Mouse (Mus musculus) left cerebral cortex, postnatal 36 days (tissue): ENCODE measurements around the gene Bbof1. TPM values are rescaled to one million over a fixed set of nuclear protein-coding genes. Genes with fewer than 3 reads are reported as not detected.
A peak's percentile ranks its signal among the peaks of the same experiment; 100 is the strongest.

Source experiments
- DNase-seq, 2 experiments: peaks; one replicate each; pipeline ENCODE4 v3.0.0; 2021 to 2022; ENCODE audit warnings: low spot score in 2 of 2, mixed read lengths in 1 of 2
- intact Hi-C: fragments of 180-260 bp; cut with DNase I; formaldehyde crosslinking; loops from one replicate; pipeline ENCODE4 v1.15.1; 2025
- total RNA-seq, 2 experiments: library from RNA; stranded (reverse); gene quantifications; 2 replicates each; pipeline ENCODE4 v1.2.3; 2021

The Bbof1 gene
- total RNA-seq, 2 experiments from 2014 or later = 4.6 to 9.0 TPM

DNA sequence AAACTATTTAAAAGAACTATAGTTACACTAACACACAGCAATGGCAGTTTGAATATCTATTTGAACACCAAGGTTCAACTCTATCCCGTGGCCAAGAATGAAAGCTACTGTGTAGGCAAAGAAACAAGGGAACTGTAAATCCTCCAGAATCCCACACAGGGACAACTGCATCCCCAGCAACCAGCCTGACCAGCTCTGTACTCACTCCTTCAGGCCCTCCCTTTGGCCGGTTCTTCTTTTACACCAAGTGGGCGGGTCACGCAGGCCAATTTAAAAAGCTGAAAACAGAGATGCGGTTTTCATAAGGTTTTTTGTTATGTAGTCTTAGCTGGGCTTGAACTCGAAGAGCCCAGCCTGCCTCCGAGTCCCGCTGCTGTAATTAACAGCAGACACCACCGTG is 9.7 kb upstream of the Bbof1 start:
- intact Hi-C loops = no loop called here
- no peak for DNase-seq

DNA sequence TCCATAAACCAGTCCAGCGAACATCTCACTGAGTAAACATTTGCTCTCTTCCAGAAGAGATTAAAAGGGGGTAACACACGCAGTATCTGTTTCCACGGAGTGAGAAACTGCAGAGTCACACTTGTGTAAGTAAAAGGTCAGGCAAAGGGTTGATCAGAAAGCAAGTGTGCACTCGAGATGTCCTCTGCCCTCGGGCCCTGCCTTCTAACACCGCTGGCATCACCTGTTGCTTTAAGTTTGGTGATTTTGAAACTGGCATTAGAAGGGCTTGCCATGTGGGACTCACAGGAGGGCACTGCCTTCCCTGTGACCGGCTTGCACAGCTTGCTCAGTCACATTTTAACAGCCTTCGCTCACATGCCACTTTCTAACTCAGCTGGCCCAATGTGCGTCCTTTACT is 9.2 kb upstream of the Bbof1 start:
- intact Hi-C loops = no loop called here
- no peak for DNase-seq

DNA sequence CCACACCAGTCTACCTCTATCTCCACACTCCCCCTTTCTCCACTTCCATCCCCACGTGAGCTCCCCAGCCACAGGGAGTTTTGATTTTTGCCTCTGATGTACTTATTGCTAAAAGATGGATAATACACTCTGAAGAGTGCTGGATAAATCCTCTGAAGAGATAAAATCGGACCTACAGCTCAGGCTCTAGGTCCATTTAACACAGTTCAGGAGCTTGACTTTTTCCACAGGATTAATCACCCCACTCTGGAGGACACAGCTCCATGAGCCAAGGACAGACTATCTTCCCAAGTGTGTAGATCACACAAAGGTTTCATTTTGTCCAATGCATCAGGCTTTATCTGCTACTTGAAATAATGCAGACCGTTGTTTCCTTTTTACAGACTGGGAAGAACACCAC is 8.8 kb upstream of the Bbof1 start:
- intact Hi-C loops = no loop called here
- no peak for DNase-seq

DNA sequence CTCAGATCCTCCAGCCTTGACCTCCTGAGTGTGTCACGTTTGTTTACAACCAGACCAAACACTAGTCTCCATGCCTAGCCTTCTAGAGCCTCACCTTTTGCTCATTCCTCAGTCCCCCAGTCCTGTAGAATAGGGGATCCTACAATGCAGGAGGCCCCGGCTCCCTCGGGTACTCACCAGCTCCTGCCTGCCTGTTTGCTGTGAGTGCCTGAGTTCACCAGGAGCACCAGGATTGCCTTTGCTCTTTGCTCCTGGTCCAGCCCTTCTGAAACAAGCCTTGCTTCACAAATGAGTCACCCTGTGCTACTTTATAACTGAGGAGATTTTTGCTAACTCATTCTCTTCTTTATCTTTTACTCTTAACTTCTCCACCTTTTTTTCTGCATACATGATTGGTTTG is 8.2 kb upstream of the Bbof1 start:
- DNase-seq = no peak
- intact Hi-C loops = no loop called here

DNA sequence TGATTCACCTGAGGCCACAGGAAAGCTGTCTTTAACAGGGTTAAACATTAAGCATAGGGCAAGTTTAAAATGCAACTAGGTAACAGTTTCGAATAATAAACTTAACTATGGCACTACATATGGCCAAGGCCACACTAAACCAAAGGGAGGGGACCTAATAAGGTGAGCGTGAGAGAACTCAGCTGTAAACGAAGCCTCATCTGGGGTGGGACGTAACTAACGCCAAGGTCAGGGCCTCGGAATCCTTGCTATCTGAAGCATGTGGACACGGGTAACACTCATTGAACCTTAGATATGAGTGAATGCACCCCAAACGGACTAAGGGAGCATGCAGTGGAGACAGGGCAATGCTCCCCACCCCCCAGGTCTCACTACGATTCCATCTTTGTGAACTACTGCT is 5.9 kb upstream of the Bbof1 start:
- DNase-seq = no peak
- intact Hi-C loops = no loop called here

DNA sequence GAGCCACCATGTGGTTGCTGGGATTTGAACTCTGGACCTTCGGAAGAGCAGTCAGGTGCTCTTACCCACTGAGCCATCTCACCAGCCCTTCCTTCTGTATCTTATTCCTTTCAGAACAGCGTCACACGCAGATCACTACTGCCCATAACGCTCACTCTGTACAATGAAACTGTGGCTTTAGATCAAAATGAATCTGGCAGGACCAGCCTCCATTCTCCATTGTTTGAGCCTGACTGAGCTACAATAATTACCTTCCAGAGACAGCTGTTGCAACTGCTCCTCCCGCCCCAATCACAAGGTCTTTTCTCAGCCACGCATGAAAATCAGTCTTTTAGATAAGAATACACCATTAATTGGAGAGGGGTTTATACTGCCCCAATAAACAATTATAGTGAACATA is 4.3 kb upstream of the Bbof1 start:
- no peak for DNase-seq
- intact Hi-C loops = no loop called here

DNA sequence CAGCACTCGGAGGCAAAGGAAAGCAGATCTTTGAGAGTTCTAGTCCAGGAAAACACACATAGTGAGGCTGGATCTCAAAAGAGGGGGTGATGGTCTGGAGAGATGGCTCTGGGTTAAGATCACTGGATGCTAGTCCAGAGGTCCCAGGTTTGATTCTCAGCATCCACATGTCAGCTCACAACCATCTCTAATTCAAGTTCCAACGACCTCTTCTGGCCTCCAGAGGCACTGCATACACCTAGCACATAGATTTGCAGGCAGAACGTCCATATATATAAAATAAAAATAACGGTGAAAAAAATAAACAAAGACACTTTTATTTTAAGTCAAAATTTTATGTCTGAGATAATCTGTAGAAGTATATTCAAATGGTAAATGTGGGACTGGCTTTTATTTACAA is 1.6 kb upstream of the Bbof1 start:
- intact Hi-C loops = no loop called here

DNA sequence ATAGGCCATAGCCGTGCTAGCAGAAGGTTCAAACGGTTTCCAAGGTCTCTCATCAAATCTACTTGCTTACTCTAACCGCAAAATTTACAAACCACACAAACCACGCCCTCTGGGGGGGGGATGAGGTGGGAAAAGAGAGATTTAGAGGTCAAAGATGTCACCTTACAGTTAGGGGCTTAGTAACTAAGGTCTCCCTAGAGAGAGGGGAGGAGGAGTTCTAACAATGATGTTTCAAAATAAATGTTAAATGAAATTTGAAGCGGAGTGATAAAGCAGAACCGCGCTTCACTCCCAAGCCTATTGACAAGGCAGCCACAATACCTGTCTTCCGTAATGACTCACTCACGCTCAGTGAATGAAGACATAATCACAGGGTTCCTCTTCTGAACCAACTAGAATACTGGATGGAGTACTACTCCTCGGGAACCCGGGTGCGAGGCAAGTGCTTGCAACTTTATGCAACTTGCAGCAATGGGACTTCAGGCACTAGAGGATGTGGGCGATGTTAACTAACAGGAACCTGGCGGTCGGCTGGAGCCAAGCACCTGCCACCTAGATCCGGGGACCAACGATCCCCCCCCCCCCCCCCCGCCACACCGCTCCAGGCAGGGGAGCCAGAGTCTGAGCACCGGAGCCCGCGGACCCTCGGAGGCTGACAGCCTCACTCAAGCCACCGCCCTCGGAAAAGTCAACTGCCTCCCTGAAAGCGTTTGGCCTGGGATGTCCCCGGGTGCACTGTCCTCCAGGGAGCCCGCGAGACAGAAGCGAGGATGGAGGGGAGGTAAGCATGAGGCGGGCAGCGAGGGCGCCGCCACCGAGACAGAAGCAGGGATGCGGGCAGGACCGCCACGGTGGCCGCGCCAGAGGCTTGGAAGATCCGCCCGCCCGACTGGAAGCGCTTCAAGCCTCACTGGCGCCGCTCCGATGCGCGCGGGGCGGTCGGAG is 725 bp upstream of the Bbof1 start:
- DNase-seq = peak; percentile 30 to 31
- intact Hi-C loops = loop anchor here (2.0 kb wide), 1 partner anchor 43 kb away; the partner anchor contains the start of genes Aldh6a1 and Lin52

More for the DNA sequence above, 1.6 kb upstream of the Bbof1 start:
- no peak for DNase-seq

DNA sequence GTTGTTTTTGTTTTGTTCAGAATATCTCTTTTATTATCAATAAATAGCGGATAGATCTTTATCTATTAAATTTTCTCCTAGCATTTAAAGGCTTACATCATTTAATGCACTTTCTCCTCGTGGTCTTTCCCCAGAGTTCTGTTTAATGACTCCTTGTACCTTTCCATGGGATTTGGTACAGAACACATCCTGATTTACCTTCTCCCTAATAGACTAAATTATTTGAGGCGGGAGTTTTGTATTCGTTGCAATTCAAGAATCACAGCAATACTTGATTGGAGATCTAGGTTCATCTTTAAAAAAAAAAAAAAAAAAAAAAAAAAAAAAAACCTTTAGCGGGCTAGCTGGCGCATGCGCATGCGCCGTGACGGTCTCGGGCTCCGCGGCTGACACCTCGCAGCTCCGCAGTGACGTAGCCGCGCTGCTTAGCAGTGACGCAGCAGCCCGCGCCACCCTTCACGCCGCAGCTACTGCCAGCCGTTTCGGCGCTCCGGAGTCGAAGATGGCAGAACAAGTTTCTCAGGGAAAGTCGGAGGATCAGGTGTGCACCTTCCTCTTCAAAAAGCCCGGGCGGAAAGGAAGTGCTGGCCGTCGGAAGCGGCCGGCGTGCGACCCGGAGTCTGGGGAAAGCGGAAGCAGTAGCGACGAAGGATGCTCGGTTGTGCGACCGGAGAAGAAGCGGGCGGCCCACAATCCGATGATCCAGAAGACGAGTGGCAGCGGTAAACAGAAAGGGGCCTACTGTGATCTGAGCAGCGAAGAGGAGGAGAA is 8.1 kb downstream of the Bbof1 start, which contains the start of gene Rnf113a2:
Gene Rnf113a2 (plus strand): TSS at position 363 of the 771 bp plus-strand sequence.
- intact Hi-C loops = no loop called here
- DNase-seq = peak; percentile 85

DNA sequence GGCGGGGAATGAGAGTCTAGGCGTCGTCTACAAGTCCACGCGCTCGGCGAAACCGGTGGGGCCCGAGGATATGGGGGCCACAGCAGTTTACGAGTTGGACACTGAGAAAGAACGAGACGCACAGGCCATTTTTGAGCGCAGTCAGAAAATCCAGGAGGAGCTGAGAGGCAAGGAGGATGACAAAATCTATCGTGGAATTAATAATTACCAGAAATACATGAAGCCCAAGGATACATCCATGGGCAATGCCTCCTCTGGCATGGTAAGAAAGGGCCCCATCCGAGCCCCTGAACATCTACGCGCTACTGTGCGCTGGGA is 8.7 kb downstream of the Bbof1 start:
- intact Hi-C loops = no loop called here
- DNase-seq = no peak

DNA sequence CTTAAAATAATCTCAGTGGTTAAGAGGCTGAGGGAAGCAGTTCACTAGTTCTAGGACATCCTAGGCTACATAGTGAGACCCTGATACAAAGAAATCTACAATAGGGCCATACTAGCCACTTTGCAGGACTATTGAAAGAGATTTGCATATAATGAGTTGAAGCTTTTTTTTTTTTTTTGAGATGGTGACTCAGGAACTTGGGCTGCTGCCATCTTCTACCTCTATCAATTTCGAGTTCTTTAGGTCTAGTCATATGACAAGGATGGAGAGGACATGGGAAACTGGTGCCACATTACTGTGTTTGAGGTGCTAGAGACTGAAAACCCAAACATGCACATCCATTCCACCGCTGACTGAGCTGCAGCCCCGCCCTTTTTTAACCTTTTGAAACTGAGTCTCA is 15.1 kb downstream of the Bbof1 start:
- intact Hi-C loops = no loop called here
- DNase-seq = no peak

DNA sequence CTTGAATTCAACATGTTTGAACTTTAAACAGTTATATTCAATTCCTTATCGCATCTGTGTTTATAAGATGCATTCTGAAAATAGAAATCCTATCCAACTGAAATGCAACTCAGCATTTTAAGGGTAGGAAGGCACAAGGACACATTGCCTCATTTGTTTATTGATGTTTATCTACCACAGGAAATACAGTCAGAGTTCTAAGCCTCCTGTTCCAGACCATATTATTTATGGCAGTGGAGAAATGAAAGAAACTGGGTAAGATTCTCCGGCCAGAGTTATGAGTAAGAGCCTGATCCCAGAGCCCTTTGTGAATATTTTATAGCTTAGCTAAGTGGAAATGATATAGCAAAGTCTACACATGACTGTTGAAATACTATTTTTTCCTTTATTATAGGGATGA is 21.0 kb downstream of the Bbof1 start:
- intact Hi-C loops = no loop called here

DNA sequence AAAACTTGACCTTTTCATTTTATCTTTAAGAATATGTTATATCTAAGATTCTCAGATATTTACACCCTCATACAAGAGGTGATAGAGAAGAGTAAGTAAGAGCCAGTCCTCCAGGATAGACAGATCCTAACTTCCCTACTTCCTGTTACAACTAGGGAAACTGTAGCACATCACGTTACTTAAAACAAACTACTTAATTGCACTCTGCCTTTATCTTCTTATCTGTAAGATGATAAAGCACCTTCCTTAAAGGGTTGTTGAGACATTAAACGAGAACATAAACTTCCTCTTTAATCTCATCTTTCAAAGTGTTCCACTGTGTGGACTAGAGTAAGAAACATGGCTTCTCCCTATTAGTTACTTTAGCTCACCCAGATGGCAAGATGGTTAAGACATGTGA is 29.8 kb downstream of the Bbof1 start:
- no peak for DNase-seq
- intact Hi-C loops = no loop called here

More for the DNA sequence above, 21.0 kb downstream of the Bbof1 start:
- no peak for DNase-seq

DNA sequence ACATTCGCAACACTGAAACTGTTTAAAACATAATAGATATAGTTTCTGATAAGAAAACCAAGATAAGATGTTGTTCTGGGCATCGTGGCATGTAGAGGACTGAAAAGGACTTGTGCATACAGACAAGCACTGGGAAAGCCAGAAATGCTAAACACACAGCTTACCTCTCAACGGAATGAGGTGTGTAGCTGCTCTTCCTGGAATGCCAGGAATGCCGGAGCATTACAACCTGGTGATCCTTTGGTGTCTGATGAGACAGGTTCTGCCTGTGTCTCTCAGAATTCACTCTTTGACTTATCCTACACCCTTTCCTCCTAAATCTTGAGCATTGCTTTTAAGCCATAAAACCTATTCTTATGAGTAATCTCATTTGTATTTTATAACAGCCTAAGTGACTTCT is 33.7 kb downstream of the Bbof1 start:
- DNase-seq = no peak
- intact Hi-C loops = no loop called here

DNA sequence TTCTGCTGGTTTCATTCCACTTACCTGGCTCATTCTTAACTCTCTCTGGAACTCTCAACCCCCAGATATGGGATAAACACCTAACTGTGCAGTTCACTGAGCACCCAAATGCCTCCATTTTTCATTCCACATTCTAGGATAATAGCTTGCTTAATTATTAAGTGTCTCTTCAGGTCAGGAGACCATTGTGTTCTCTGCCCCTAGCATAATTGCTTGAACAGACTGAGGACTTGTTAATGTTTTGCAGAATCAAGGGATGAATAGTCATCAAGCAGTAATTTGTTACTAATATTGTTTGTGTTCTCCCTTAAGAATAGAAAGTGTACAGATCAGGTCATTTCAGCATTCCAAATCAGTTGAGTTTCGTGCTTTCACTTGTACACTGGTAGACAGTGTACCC is 38.5 kb downstream of the Bbof1 start:
- intact Hi-C loops = no loop called here
- no peak for DNase-seq

DNA sequence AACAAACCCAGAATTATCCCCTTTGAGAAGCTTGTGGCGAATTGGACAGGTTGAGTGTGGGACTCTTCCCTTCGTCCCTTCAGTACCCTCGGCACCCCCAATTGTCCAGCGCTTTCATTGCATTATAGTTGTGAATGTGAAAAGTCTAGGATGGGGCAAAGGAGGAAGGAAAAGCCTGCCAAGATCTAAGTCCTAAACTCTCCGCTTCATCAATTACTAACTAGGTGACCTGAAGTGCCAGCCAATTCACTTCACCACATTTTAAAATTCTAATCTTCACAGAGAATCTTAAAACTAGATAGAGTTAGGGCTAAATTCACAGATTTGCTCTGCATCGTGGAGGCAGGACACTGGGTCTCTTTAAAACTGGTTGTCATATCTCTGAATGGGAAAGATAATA is 39.3 kb downstream of the Bbof1 start:
- no peak for DNase-seq
- intact Hi-C loops = no loop called here

DNA sequence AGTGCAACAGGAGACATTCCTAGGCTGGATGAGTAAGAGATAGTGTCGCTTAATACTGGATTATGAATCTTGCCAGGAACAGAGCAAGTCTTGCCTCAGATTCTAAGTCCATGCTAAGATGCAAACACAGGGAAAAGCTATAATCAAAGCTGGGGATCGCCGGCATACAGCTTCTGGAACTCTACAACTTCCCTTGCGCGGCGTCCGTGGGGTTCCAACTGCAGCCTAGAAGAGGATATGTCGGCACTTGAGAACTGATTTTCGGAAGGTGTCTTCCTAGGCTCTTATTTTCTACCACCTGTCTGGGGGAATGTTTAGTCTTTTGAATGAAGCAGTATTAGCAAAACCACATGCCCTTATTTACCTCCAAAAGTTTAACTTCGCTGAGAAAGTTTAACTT is 41.0 kb downstream of the Bbof1 start:
- DNase-seq = no peak
- intact Hi-C loops = loop anchor here (2.0 kb wide), 1 partner anchor 41 kb away; the partner anchor contains the start of genes Bbof1 and Entpd5

DNA sequence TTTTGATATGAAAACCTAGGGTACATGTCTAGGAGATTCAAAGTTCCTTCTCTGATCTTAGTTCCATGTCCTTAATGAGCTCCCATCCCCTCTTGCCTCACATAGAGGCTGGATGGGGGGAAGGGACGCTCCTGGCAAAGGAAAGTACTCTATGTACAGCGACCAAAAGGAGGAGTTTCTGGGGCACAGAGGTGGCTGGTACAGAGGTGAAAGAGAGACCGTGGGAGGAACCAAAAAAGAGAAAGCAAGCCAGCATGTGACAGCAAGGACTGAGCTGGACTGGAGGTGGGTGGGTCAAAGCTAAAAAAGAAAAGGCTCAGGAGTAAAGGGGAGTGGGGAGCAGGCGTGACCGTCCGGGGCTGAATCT is 41.5 kb downstream of the Bbof1 start:
- intact Hi-C loops = loop anchor here (2.0 kb wide), 1 partner anchor 42 kb away; the partner anchor contains the start of genes Bbof1 and Entpd5
- no peak for DNase-seq

DNA sequence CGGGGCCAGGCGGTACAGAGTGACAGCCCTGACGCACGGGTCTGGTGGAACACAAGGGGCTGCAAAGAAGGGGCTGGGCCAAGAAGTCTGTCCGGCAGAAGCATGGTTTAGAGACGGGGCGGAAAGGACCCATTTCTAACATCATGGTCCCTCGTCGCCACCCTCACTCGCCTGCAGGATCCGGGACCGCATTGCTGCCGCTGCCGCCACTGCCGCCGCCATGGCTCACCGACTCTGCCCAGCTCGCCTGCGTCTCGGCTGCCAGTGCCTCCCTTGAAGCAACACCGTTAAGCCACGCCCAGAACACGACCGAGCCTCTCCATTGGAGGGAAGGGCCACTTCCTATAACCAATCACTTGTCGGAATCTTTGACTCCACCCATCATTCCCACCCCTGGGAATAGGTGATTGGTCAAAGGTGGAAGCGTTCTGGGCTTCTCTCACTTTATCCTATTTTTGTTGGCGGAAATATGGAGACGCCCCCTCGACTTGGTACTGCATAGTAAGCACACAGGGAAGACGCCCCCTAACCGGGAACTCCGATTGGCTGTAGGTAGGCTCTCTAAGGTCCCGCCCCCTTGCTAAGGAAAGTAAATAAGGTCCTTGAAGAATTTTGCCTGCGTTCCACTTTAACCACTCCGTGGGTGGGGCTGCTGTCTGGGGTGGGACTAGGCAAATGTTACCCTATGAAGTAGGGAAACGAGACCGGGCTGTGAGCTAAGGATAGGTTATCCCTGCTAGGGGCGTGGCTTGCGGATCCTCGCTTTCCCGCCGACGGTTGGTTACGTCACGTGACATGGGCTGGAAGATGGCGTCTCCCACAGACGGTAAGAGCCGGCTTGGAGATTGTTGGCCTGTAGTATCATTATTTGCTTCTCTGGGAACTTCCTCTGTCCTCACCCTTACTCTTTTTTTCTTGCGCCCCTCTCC is 42.1 kb downstream of the Bbof1 start, which contains the start of the genes Aldh6a1 and Lin52:
Gene Aldh6a1 (minus strand): TSS at position 287 of the 929 bp plus-strand sequence.
Gene Lin52 (plus strand): TSS at position 705 of the 929 bp plus-strand sequence.
- intact Hi-C loops = loop anchor here (2.0 kb wide), 1 partner anchor 42 kb away; the partner anchor contains the start of genes Bbof1 and Entpd5
- DNase-seq = peak; percentile 96
